Mouse (Mus musculus) liver, postnatal 0 days (tissue): ENCODE measurements around the gene Lce1m.

Experiments
- CTCF ChIP-seq: sonication (generic); IDR thresholded peaks from 2 replicates; pipeline ENCODE4 v1.5.1; 2016; ENCODE audit warnings: antibody characterized with exemption, low read depth
- EP300 ChIP-seq: IDR thresholded peaks from 2 replicates; pipeline ENCODE4 v1.6.1; 2016; ENCODE audit warnings: antibody characterized with exemption, low read depth, mild to moderate bottlenecking

GRCm38 (mm10) chr3:93050182-93050581, 31.3 kb upstream of the Lce1m start:
- TF ChIP-seq CTCF (no peak), EP300 (no peak)
